Mouse (Mus musculus) A20 (cell line): Measurements from ENCODE around the gene Frmd5.

Experiments used
- DNase-seq: peaks from one replicate; pipeline ENCODE4 v3.0.0-alpha.2; 2011; ENCODE audit warnings: low read depth, low spot score

Gene Frmd5

GRCm38 (mm10) chr2:121688107-121688506 lies 118.8 kb downstream of the Frmd5 start:
- DNase-seq, result no peak

GRCm38 (mm10) chr2:121683606-121684005 lies 123.3 kb downstream of the Frmd5 start:
- no peak for DNase-seq

- DNase-seq, result no peak
These were observed 124.5 kb downstream of the Frmd5 start for GRCm38 (mm10) chr2:121682361-121682760.

- peak; percentile 40 for DNase-seq
These were observed 127.2 kb downstream of the Frmd5 start for GRCm38 (mm10) chr2:121679711-121680110.

GRCm38 (mm10) chr2:121677649-121677986 lies 129.3 kb downstream of the Frmd5 start:
- no peak for DNase-seq

- DNase-seq, result no peak
These were observed 129.8 kb downstream of the Frmd5 start for GRCm38 (mm10) chr2:121676951-121677648.

GRCm38 (mm10) chr2:121675895-121676294 lies 131.0 kb downstream of the Frmd5 start:
- DNase-seq, result no peak

GRCm38 (mm10) chr2:121675136-121675535 lies 131.8 kb downstream of the Frmd5 start:
- DNase-seq, result no peak

- no peak for DNase-seq
These were observed 132.7 kb downstream of the Frmd5 start for GRCm38 (mm10) chr2:121674211-121674610.

- DNase-seq, result no peak
These were observed 137.0 kb downstream of the Frmd5 start for GRCm38 (mm10) chr2:121669846-121670245.

- DNase-seq, result no peak
These were observed 138.6 kb downstream of the Frmd5 start for GRCm38 (mm10) chr2:121668256-121668655.

GRCm38 (mm10) chr2:121661160-121661502 lies 145.8 kb downstream of the Frmd5 start:
- no peak for DNase-seq

- no peak for DNase-seq
These were observed 146.3 kb downstream of the Frmd5 start for GRCm38 (mm10) chr2:121660461-121661159.

GRCm38 (mm10) chr2:121659350-121659749 lies 147.5 kb downstream of the Frmd5 start:
- DNase-seq, result no peak

- DNase-seq, result no peak
These were observed 148.6 kb downstream of the Frmd5 start for GRCm38 (mm10) chr2:121658123-121658767.

GRCm38 (mm10) chr2:121655966-121656365 lies 150.9 kb downstream of the Frmd5 start:
- DNase-seq, result no peak

- DNase-seq, result no peak
These were observed 151.8 kb downstream of the Frmd5 start for GRCm38 (mm10) chr2:121655106-121655505.

GRCm38 (mm10) chr2:121646528-121646927 lies 160.4 kb downstream of the Frmd5 start:
- DNase-seq, result no peak

GRCm38 (mm10) chr2:121642934-121643333 lies 164.0 kb downstream of the Frmd5 start:
- no peak for DNase-seq

GRCm38 (mm10) chr2:121632091-121632490 lies 174.8 kb downstream of the Frmd5 start:
- DNase-seq, result no peak

- no peak for DNase-seq
These were observed 176.6 kb downstream of the Frmd5 start for GRCm38 (mm10) chr2:121630286-121630685.

GRCm38 (mm10) chr2:121628290-121628689 lies 178.6 kb downstream of the Frmd5 start:
- DNase-seq, result no peak

GRCm38 (mm10) chr2:121625901-121626300 lies 181.0 kb downstream of the Frmd5 start:
- DNase-seq, result no peak
